Mouse (Mus musculus): ENCODE measurements around the gene H2afx. TPM values are rescaled to one million over a fixed set of nuclear protein-coding genes. Genes with fewer than 3 reads are reported as not detected.

Gene H2afx
- polyA plus RNA-seq, 1 experiment from 2014 or later, result 419 TPM

DNA sequence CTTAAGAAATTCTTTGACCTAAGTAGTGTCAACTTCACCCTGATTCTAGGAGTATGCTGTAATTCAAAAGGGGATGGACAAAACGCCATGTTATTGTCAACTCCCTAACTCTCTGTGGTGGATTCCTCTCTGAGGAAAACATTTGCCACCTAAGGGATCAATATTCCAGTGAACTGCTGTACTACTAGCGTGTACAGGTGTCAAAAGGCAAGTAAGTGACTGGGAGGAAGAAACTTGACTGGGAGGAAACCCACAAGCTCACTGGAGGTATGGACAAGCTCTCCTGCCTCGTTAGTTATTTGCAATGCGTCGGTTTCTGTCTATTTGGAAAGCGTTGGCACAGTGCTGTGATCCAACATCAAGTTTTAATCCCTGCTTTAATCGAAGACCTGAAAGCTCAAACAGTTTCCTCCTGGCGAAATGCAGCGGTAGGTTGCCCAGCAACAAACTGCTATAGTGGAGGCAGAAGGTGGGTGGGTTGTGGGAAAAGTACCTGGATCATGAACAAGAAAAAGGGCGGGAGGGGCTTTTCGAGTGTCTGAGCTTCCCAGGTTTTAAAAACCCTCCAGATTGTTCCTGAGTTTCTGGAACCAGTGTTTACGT is 8.6 kb upstream of the H2afx start, which contains the start of gene Dpagt1:
TSS of gene Dpagt1 (plus strand) at position 252 of the 603 bp plus-strand sequence.
- DNase-seq, result no peak
- Histone ChIP-seq H3K27me3 (ENCODE audit: insufficient read depth, low read length) (no peaks in the 10 kb centered on the region), H3K9ac (peak within 1 kb of the TSS; percentile 87), H3K4me3 (ENCODE audit: low read depth, low read length) (peak within 1 kb of the TSS; percentile 80), H3K4me1 (ENCODE audit: insufficient read depth) (peaks cover 5% of the 10 kb centered on the region; the same call in 1 of the 2 replicates), H3K4me2 (peak within 1 kb of the TSS; percentile 82), H3K9me3 (ENCODE audit: low read depth, low read length) (no peaks in the 10 kb centered on the region), H3K36me3 (ENCODE audit: insufficient read depth) (peaks cover 22% of the 10 kb centered on the region), H3K27ac (ENCODE audit: low read depth) (peak within 1 kb of the TSS; percentile 96)
- TF ChIP-seq CTCF (IDR thresholded peaks at IDR 0.05; ENCODE audit: low read depth), result no peak
- peak; percentile 50 for ATAC-seq (ENCODE audit: insufficient read depth)
- 2% methylated on average over 12 of the region's 12 CpGs for WGBS

DNA sequence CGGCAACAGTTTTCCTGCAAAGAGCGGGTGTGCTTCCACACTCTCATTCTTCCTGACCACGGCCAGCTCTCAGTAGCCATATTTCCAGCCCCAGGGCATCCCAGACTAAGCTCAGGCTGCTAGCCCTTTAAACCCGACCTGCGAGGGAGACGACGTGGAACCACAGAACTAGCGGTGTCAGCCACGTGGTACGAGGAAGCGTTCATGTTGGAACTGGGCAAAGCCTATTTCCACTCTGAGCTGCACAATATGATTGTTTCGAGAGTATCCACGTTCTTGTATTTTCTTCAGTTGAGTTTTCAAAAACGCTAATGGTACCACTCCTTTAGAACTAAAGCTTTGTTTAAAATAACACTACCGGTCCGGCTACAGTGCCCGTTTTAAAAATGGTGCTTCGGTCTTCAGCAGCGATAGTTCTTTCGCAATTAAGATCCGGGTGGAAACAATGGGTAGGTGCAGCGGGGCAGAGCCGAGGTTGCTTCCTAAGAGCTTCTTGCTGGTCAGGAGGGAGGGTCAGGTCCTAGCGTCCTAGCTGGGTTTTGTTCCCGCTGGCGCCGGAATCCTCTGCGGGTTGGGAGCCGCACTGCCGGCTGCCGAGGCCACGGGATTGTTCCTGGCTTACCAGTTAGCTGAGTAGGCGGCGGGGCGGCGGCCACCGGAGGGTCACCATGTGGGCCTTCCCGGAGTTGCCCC is 8.0 kb upstream of the H2afx start:
- no peak for TF ChIP-seq CTCF (IDR thresholded peaks at IDR 0.05; ENCODE audit: low read depth)
- 0 out of 2 replicates have a peak, but pooled peaks cover 3% of the 10 kb centered on the region for H3K4me1 ChIP-seq (ENCODE audit: insufficient read depth)
- no peaks in the 10 kb centered on the region for H3K27me3 ChIP-seq (ENCODE audit: insufficient read depth, low read length)
- DNase-seq, result peak; percentile 88
- peak overlapping the region; percentile 80 for H3K4me3 ChIP-seq (ENCODE audit: low read depth, low read length)
- H3K4me2 ChIP-seq, result peak overlapping the region; percentile 82
- no peaks in the 10 kb centered on the region for H3K9me3 ChIP-seq (ENCODE audit: low read depth, low read length)
- ATAC-seq (ENCODE audit: insufficient read depth), result peak; percentile 92
- WGBS, result under 1% methylated on average over 38 of the region's 38 CpGs
- peak overlapping the region; percentile 96 for H3K27ac ChIP-seq (ENCODE audit: low read depth)
- peak overlapping the region; percentile 87 for H3K9ac ChIP-seq
- H3K36me3 ChIP-seq (ENCODE audit: insufficient read depth), result peaks cover 28% of the 10 kb centered on the region

DNA sequence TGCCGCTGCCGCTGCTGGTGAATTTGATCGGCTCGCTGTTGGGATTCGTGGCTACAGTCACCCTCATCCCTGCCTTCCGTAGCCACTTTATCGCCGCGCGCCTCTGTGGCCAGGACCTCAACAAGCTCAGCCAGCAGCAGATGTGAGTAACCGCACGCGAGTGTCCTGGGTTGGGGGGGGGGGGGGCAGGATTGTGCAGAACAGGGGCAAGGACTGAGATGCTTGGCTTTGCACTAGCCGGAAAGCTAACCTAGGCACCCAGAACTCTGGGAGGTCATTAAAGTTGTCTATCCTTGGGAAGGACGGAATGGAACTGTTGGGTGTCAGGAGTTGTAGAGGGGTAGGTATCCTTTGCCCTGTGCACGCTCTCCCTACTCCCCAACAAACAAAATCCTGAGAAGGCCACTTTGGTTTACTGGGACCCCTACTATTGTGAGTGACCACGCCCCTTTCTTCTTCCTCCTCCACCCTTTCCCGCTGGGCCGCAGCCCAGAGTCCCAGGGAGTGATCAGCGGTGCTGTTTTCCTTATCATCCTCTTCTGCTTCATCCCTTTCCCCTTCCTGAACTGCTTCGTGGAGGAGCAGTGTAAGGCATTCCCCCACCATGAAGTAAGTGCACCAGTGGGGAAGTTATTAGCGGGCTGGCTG is 7.3 kb upstream of the H2afx start:
- Histone ChIP-seq H3K4me1 (ENCODE audit: insufficient read depth) (0 out of 2 replicates have a peak, but pooled peaks cover 3% of the 10 kb centered on the region), H3K9ac (peak overlapping the region; percentile 87), H3K4me2 (peak overlapping the region; percentile 82), H3K36me3 (ENCODE audit: insufficient read depth) (peaks cover 35% of the 10 kb centered on the region), H3K4me3 (ENCODE audit: low read depth, low read length) (peak overlapping the region; percentile 80), H3K27me3 (ENCODE audit: insufficient read depth, low read length) (no peaks in the 10 kb centered on the region), H3K27ac (ENCODE audit: low read depth) (peak overlapping the region; percentile 96), H3K9me3 (ENCODE audit: low read depth, low read length) (no peaks in the 10 kb centered on the region)
- ATAC-seq (ENCODE audit: insufficient read depth), result peak; percentile 51
- peak; percentile 79 for DNase-seq
- 2% methylated on average over 22 of the region's 22 CpGs for WGBS
- TF ChIP-seq CTCF (IDR thresholded peaks at IDR 0.05; ENCODE audit: low read depth), result no peak

DNA sequence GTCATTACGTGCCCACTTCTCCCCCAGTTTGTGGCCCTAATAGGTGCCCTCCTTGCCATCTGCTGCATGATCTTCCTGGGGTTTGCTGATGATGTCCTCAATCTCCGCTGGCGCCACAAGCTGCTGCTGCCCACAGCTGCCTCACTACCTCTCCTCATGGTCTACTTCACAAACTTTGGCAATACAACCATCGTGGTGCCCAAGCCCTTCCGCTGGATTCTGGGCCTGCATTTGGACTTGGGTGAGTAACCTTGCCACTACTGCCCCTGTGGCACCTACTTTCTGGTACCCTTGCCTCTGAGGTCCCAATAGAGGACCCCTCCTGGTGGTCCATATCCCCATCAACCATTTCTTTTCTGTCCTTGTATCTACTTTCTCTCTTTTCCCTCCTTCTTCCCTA is 6.6 kb upstream of the H2afx start:
- Histone ChIP-seq H3K4me3 (ENCODE audit: low read depth, low read length) (peak overlapping the region; percentile 80), H3K4me2 (peak overlapping the region; percentile 82), H3K4me1 (ENCODE audit: insufficient read depth) (0 out of 2 replicates have a peak, but pooled peaks cover 3% of the 10 kb centered on the region), H3K27me3 (ENCODE audit: insufficient read depth, low read length) (no peaks in the 10 kb centered on the region), H3K9ac (peak overlapping the region; percentile 87), H3K9me3 (ENCODE audit: low read depth, low read length) (no peaks in the 10 kb centered on the region), H3K36me3 (ENCODE audit: insufficient read depth) (peaks cover 42% of the 10 kb centered on the region), H3K27ac (ENCODE audit: low read depth) (peak overlapping the region; percentile 96)
- no peak for ATAC-seq (ENCODE audit: insufficient read depth)
- no peak for DNase-seq
- 87% methylated on average over 5 of the region's 5 CpGs for WGBS
- no peak for TF ChIP-seq CTCF (IDR thresholded peaks at IDR 0.05; ENCODE audit: low read depth)

DNA sequence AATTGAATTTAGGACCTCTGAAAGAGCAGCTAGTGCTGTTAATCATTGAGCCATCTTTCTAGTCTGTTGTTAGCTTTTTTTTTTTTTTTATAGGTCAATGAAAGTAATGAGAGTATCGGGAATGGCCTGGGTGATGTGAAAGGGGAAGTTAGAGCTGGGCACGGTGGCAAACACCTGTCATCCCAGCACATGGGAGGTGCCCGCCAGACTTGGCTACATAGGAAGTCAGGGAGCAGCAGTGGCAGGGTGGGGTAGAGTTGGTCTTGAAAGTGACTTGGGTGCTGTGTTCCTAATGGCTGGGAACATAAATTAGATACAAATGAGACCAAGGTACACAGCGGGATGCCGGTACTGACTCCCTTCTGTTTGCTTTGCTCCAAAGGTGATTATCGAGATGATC is 3.8 kb upstream of the H2afx start:
- ATAC-seq (ENCODE audit: insufficient read depth), result no peak
- TF ChIP-seq CTCF (IDR thresholded peaks at IDR 0.05; ENCODE audit: low read depth), result no peak
- H3K4me3 ChIP-seq (ENCODE audit: low read depth, low read length), result no peak overlapping the region

DNA sequence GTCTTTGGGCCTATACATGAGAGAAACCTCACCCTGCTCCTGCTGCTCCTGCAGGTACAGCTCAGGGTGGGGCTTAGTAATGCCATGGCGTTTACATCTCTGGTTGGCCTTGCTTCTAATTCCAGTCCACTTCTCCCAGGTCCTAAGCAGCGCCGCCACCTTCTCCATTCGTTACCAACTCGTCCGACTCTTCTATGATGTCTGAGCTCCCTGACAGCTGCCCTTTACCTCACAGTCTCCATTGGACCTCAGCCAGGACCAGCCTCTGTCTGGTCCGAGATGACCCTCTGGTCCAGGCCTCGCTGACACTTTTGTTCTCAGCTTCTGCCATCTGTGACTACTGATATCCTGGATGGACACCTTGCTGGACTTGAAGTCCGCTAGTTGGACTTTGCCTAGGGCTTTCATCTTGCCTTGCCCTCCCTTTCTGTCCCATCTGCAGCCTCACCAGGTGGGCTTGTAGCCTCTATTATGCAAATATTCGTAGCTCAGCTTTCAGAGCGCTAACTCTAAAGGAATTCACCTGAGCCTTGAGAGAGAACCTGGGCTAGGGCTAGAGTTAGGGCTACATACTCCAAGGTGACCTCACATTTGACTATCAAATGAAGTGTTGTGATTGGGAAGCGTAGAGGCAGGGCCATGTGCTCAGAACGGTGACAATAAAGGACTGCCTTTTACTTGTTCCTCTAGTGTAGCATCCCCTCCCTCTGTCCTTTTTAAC is 1.4 kb upstream of the H2afx start:
- no peaks in the 10 kb centered on the region for H3K27me3 ChIP-seq (ENCODE audit: insufficient read depth, low read length)
- TF ChIP-seq CTCF (IDR thresholded peaks at IDR 0.05; ENCODE audit: low read depth), result no peak
- DNase-seq (no peak), ATAC-seq (ENCODE audit: insufficient read depth) (no peak)
- no peak overlapping the region for H3K9ac ChIP-seq
- H3K4me3 ChIP-seq (ENCODE audit: low read depth, low read length), result no peak overlapping the region
- H3K27ac ChIP-seq (ENCODE audit: low read depth), result no peak overlapping the region
- WGBS, result 94% methylated on average over 13 of the region's 13 CpGs
- no peak overlapping the region for H3K4me2 ChIP-seq
- peaks cover 63% of the 10 kb centered on the region for H3K36me3 ChIP-seq (ENCODE audit: insufficient read depth)
- H3K9me3 ChIP-seq (ENCODE audit: low read depth, low read length), result no peaks in the 10 kb centered on the region
- H3K4me1 ChIP-seq (ENCODE audit: insufficient read depth), result no peaks in the 10 kb centered on the region

More for the DNA sequence above, 3.8 kb upstream of the H2afx start:
- H3K36me3 ChIP-seq (ENCODE audit: insufficient read depth), result peaks cover 52% of the 10 kb centered on the region
- H3K27ac ChIP-seq (ENCODE audit: low read depth), result no peak overlapping the region
- no peaks in the 10 kb centered on the region for H3K9me3 ChIP-seq (ENCODE audit: low read depth, low read length)
- WGBS, result 89% methylated on average over 6 of the region's 6 CpGs
- no peak overlapping the region for H3K9ac ChIP-seq
- DNase-seq, result no peak
- H3K4me1 ChIP-seq (ENCODE audit: insufficient read depth), result 0 out of 2 replicates have a peak, but pooled peaks cover 3% of the 10 kb centered on the region
- no peaks in the 10 kb centered on the region for H3K27me3 ChIP-seq (ENCODE audit: insufficient read depth, low read length)
- no peak overlapping the region for H3K4me2 ChIP-seq
